Mouse (Mus musculus) kidney, postnatal 0 days (tissue): ENCODE measurements around the gene Gm13694. TPM values are rescaled to one million over a fixed set of nuclear protein-coding genes. Genes with fewer than 3 reads are reported as not detected.
A peak's percentile ranks its signal among the peaks of the same experiment; 100 is the strongest.
"Not testable (repeated sequence)": the region's sequence is repeated elsewhere in the genome, so short reads cannot be mapped to it uniquely, and the experiment has no call there.

Experiments used
- ATAC-seq: fragments of 200-750 bp; cut with Nextera tagmentation; replicated peaks from 2 replicates; pipeline ENCODE4 v1.8.0; 2017; ENCODE audit warnings: low read depth, moderate number of reproducible peaks, moderate TSS enrichment, moderate library complexity; ENCODE audit not compliant: low FRiP score
- DNase-seq: peaks from one replicate; pipeline ENCODE4 v3.0.0-alpha.2; 2016; ENCODE audit warnings: low spot score
- H3K27ac ChIP-seq: fragments of 300-500 bp; sonication (generic); 2 replicates; pipeline ENCODE4 v1.5.1; 2014; ENCODE audit warnings: mild to moderate bottlenecking
- H3K27me3 ChIP-seq: fragments of 300-500 bp; sonication (generic); 2 replicates; pipeline ENCODE4 v1.6.1; 2014; ENCODE audit warnings: low read length, mixed read lengths; ENCODE audit not compliant: insufficient read depth
- H3K36me3 ChIP-seq: fragments of 300-500 bp; sonication (generic); 2 replicates; pipeline ENCODE4 v1.6.1; 2014; ENCODE audit warnings: low read length, mixed read lengths; ENCODE audit not compliant: insufficient read depth
- H3K4me1 ChIP-seq: fragments of 300-500 bp; sonication (generic); replicated peaks from 2 replicates; pipeline ENCODE4 v1.6.1; 2014; ENCODE audit warnings: antibody characterized with exemption, low read length, mixed read lengths; ENCODE audit not compliant: insufficient read depth
- H3K4me2 ChIP-seq: fragments of 300-500 bp; sonication (generic); 2 replicates; pipeline ENCODE4 v1.6.1; 2014; ENCODE audit warnings: mild to moderate bottlenecking, low read length, moderate library complexity, mixed read lengths
- H3K4me3 ChIP-seq: fragments of 300-500 bp; sonication (generic); replicated peaks from 2 replicates; pipeline ENCODE4 v1.5.1; 2014; ENCODE audit warnings: low read depth, low read length
- H3K9ac ChIP-seq: fragments of 300-500 bp; sonication (generic); 2 replicates; pipeline ENCODE4 v1.6.1; 2014; ENCODE audit warnings: low read depth, low read length
- H3K9me3 ChIP-seq: fragments of 300-500 bp; sonication (generic); replicated peaks from 2 replicates; pipeline ENCODE4 v1.6.1; 2016; ENCODE audit warnings: low read length, inconsistent platforms, mixed read lengths
- CTCF ChIP-seq: IDR thresholded peaks from 2 replicates; pipeline ENCODE4 v1.5.1; 2016; ENCODE audit warnings: antibody characterized with exemption, low read depth, mild to moderate bottlenecking, moderate library complexity
- WGBS: fragments of 180-500 bp; shearing (Covaris S2); extraction: QIAGEN DNeasy Blood & Tissue Kit; methylation state at CpG from one replicate; pipeline ENCODE4 v1.1.7; 2014; 5-methylcytosine and 5-hydroxymethylcytosine counted together
- polyA plus RNA-seq: library from polyadenylated mRNA; unstranded; fragments of >200 nt; fragmentation: Nextera tagmentation; extraction: Ambion mirVana; gene quantifications from 2 replicates; pipeline ENCODE4 v1.2.1, GENCODE M21; 2015

Gene Gm13694
- not detected in 2 replicates for polyA plus RNA-seq

DNA sequence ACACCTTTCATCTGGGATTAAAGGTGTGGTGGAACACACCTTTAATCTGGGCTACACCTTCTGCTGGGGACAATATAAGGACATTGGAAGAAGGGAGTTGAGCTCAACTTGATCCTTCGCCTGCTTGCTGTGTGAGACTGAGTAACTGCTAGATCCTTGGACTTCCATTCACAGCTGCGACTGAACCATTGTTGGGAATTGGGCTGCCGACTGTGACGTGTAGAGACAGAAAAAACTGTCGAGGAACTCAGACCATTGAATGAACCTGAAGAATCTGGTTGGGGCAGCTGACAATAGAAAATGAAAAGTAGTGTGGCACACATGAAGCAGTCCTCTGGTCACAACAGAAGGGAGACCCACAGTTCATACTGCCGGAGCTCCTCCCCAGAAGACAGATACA is at the start of gene Gm13694:
TSS of gene Gm13694 (plus strand) at position 301 of the 400 bp plus-strand sequence.
- ATAC-seq, H3K9me3 ChIP-seq, H3K36me3 ChIP-seq, DNase-seq, H3K27me3 ChIP-seq, H3K9ac ChIP-seq, H3K4me1 ChIP-seq, H3K4me2 ChIP-seq, H3K4me3 ChIP-seq, H3K27ac ChIP-seq: not testable (repeated sequence)
- no CpG with 5 or more reads among the region's 6 CpGs for WGBS

DNA sequence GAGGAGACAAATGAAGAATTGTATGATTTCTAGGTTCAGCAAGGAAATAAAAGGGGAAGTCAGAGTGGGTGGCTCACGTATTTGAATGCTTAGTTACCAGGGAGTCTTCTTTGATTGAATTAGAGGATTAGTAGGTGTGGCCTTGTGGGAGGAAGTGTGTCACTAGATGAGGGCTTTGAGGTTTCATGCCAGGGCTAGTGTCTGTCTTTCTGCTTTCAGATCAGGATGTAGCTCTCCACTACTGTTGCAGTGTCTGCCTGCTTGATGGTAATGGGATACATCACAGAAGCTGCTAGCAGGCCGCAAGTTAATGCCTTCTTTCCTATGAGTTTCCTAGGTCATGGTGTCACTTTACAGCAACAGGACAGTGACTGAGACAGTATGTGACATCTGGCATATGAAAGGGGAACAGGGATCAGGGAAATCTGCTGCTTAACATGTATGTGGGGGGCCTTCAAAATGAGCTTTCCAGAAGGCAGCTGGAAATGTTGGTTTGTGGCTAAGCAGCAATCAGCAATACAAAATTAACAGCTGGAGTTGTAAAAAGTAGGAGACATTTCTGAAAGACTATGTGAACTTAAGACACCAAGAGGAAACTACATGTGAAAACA is 49.1 kb upstream of the Gm13694 start:
- Histone ChIP-seq H3K4me2 (no peak overlapping the region), H3K4me3 (no peak overlapping the region), H3K36me3 (no peaks in the 10 kb centered on the region), H3K9me3 (no peaks in the 10 kb centered on the region), H3K27ac (no peak overlapping the region), H3K27me3 (no peaks in the 10 kb centered on the region), H3K4me1 (no peaks in the 10 kb centered on the region), H3K9ac (no peak overlapping the region)
- TF ChIP-seq CTCF: no peak
- no peak for ATAC-seq
- WGBS: 31% methylated on average over 2 of the region's 2 CpGs
- DNase-seq: peak; percentile 21

DNA sequence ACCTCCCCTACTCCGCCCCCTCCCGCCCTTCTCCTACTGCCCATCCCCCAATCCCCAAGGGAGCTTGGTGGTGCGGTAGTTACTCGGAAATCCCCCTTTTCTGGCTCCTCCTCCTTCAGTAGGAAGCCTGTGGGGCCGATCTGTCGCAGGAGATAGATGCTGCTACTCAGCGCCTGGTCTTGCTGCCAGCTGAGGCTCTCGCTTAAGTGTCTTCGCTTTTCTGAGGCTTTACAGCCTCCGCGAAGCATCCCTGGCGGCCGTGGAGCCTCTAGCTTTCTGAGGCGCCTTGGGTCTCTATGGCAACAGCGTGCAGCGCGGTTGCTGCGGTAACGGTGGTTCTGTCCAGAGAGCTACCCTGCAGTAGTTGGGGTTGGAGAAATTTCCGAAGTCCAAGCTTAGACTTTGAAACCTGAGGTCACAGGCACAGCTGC is 37.8 kb upstream of the Gm13694 start, which contains the start of gene Zswim2:
TSS of gene Zswim2 (minus strand) at position 298 of the 431 bp plus-strand sequence.
- no peaks in the 10 kb centered on the region for H3K27me3 ChIP-seq
- under 1% methylated on average over 20 of the region's 20 CpGs for whole genome bisulfite sequencing
- H3K4me3 ChIP-seq: no peak within 1 kb of the TSS
- no peaks in the 10 kb centered on the region for H3K9me3 ChIP-seq
- no peaks in the 10 kb centered on the region for H3K36me3 ChIP-seq
- H3K27ac ChIP-seq: no peak within 1 kb of the TSS
- peak; percentile 52 for DNase-seq
- TF ChIP-seq CTCF: no peak
- peak within 1 kb of the TSS; percentile 46 for H3K4me2 ChIP-seq
- no peak within 1 kb of the TSS for H3K9ac ChIP-seq
- H3K4me1 ChIP-seq: 0 out of 2 replicates have a peak, but pooled peaks cover 3% of the 10 kb centered on the region
- ATAC-seq: peak; percentile 77

DNA sequence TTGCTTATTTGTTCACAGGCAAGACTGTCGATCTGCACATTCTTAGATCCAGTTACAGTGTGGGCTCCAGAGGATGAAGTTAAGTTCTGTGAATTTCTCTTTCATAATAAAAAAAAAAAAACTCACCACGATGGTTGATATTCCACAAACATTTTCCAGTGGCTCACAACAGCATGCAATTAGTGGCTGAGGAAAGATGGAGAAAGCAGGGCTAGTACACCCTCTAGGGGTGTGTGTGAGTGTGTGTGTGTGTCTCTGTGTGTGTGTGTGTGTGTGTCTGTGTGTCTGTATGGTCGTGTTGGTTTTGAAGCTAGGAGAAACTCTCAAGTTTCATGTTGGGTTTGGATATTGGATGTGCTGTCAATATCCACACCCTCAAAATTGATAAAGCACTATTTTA is 37.4 kb upstream of the Gm13694 start:
- Histone ChIP-seq H3K27me3 (no peaks in the 10 kb centered on the region), H3K9ac (no peak overlapping the region), H3K9me3 (no peaks in the 10 kb centered on the region), H3K4me3 (no peak overlapping the region), H3K36me3 (no peaks in the 10 kb centered on the region), H3K4me2 (peak overlapping the region; percentile 46), H3K4me1 (0 out of 2 replicates have a peak, but pooled peaks cover 3% of the 10 kb centered on the region), H3K27ac (no peak overlapping the region)
- no peak for ATAC-seq
- DNase-seq: no peak
- TF ChIP-seq CTCF: no peak
- 29% methylated on average over 3 of the region's 3 CpGs for WGBS

DNA sequence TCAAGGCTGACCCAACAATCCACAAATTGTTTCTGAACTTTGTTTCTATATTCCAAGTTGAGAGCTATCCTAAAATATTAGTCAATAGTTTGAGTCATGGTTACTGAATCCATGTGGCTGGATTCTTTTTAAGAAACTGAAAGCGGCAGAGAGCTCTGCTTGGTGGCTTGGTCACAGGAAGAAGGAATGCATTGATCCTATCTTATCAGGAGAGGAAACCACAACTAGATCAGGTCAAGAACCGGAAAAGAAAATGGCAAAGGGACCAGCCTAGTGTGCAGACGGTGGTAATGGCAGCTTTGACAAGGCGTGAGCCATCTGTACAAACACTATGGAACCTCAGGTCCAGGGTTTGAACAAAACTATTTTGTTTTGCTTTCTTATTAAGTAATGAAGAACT is 36.9 kb upstream of the Gm13694 start:
- Histone ChIP-seq H3K9ac (no peak overlapping the region), H3K36me3 (no peaks in the 10 kb centered on the region), H3K4me2 (no peak overlapping the region), H3K27me3 (no peaks in the 10 kb centered on the region), H3K9me3 (no peaks in the 10 kb centered on the region), H3K27ac (no peak overlapping the region), H3K4me3 (no peak overlapping the region), H3K4me1 (0 out of 2 replicates have a peak, but pooled peaks cover 3% of the 10 kb centered on the region)
- DNase-seq (no peak), ATAC-seq (no peak)
- 67% methylated on average over 4 of the region's 4 CpGs for WGBS
- no peak for TF ChIP-seq CTCF

DNA sequence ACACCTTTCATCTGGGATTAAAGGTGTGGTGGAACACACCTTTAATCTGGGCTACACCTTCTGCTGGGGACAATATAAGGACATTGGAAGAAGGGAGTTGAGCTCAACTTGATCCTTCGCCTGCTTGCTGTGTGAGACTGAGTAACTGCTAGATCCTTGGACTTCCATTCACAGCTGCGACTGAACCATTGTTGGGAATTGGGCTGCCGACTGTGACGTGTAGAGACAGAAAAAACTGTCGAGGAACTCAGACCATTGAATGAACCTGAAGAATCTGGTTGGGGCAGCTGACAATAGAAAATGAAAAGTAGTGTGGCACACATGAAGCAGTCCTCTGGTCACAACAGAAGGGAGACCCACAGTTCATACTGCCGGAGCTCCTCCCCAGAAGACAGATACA is 23.3 kb upstream of the Gm13694 start, which contains the start of gene Gm13698:
TSS of gene Gm13698 (plus strand) at position 301 of the 400 bp plus-strand sequence.
- H3K27me3 ChIP-seq, H3K27ac ChIP-seq, H3K4me2 ChIP-seq, H3K9ac ChIP-seq, ATAC-seq, H3K36me3 ChIP-seq, DNase-seq, H3K9me3 ChIP-seq, H3K4me1 ChIP-seq, H3K4me3 ChIP-seq: not testable (repeated sequence)
- WGBS: no CpG with 5 or more reads among the region's 6 CpGs

DNA sequence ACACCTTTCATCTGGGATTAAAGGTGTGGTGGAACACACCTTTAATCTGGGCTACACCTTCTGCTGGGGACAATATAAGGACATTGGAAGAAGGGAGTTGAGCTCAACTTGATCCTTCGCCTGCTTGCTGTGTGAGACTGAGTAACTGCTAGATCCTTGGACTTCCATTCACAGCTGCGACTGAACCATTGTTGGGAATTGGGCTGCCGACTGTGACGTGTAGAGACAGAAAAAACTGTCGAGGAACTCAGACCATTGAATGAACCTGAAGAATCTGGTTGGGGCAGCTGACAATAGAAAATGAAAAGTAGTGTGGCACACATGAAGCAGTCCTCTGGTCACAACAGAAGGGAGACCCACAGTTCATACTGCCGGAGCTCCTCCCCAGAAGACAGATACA is 17.5 kb upstream of the Gm13694 start, which contains the start of gene Gm13693:
TSS of gene Gm13693 (plus strand) at position 301 of the 400 bp plus-strand sequence.
- H3K4me1 ChIP-seq, H3K4me2 ChIP-seq, ATAC-seq, H3K9me3 ChIP-seq, H3K27ac ChIP-seq, H3K9ac ChIP-seq, H3K27me3 ChIP-seq, H3K36me3 ChIP-seq, DNase-seq, H3K4me3 ChIP-seq: not testable (repeated sequence)
- no CpG with 5 or more reads among the region's 6 CpGs for WGBS

DNA sequence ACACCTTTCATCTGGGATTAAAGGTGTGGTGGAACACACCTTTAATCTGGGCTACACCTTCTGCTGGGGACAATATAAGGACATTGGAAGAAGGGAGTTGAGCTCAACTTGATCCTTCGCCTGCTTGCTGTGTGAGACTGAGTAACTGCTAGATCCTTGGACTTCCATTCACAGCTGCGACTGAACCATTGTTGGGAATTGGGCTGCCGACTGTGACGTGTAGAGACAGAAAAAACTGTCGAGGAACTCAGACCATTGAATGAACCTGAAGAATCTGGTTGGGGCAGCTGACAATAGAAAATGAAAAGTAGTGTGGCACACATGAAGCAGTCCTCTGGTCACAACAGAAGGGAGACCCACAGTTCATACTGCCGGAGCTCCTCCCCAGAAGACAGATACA is 11.7 kb upstream of the Gm13694 start, which contains the start of gene Gm13695:
TSS of gene Gm13695 (plus strand) at position 301 of the 400 bp plus-strand sequence.
- not testable (repeated sequence) for ATAC-seq, H3K4me3 ChIP-seq, H3K4me2 ChIP-seq, DNase-seq, H3K9ac ChIP-seq, H3K9me3 ChIP-seq, H3K27ac ChIP-seq, H3K27me3 ChIP-seq, H3K36me3 ChIP-seq, H3K4me1 ChIP-seq
- no CpG with 5 or more reads among the region's 6 CpGs for WGBS

DNA sequence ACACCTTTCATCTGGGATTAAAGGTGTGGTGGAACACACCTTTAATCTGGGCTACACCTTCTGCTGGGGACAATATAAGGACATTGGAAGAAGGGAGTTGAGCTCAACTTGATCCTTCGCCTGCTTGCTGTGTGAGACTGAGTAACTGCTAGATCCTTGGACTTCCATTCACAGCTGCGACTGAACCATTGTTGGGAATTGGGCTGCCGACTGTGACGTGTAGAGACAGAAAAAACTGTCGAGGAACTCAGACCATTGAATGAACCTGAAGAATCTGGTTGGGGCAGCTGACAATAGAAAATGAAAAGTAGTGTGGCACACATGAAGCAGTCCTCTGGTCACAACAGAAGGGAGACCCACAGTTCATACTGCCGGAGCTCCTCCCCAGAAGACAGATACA is 5.9 kb upstream of the Gm13694 start, which contains the start of gene Gm13696:
TSS of gene Gm13696 (plus strand) at position 301 of the 400 bp plus-strand sequence.
- WGBS: no CpG with 5 or more reads among the region's 6 CpGs
- ATAC-seq, H3K9me3 ChIP-seq, H3K4me1 ChIP-seq, H3K4me3 ChIP-seq, H3K27ac ChIP-seq, H3K4me2 ChIP-seq, H3K36me3 ChIP-seq, H3K27me3 ChIP-seq, DNase-seq, H3K9ac ChIP-seq: not testable (repeated sequence)
